Mouse (Mus musculus): Measurements from ENCODE around the gene Jagn1. TPM values are rescaled to one million over a fixed set of nuclear protein-coding genes. Genes with fewer than 3 reads are reported as not detected.

Jagn1 gene
- total RNA-seq, 1 experiment, result 119 TPM

DNA sequence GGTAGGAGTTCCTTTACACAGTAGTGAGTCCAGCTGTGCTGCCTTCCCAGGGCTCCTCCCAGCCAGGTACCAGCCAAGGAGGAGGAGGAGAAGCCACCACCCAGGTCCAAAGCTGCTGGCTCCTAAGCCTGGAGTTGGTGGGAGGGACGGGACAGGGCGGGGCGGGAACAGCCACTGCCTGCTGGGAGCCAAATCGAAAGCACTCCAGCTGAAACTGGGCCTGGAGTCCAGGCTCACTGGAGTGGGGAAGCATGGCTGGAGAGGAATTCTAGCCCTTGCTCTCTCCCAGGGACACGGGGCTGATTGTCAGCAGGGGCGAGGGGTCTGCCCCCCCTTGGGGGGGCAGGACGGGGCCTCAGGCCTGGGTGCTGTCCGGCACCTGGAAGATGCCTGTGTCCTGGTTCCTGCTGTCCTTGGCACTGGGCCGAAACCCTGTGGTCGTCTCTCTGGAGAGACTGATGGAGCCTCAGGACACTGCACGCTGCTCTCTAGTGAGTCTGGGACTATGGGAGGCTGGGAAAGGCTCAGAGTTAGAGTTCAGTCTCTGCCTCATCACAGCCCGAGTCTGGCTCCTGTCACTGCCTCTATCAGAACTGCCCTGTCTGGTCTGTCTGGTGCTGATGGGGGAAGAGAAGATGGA, 29.0 kb downstream of the Jagn1 start, which contains the start of gene Il17rc:
Il17rc (plus strand) TSS at position 131 of the 640 bp plus-strand sequence.
- no peak within 1 kb of the TSS for H3K9ac ChIP-seq (ENCODE audit: insufficient read depth, low read depth, low read length, poor library complexity, severe bottlenecking)
- in situ Hi-C loops (cut with MboI; ENCODE audit: low sequenced_read_pairs in 2 of 2, unreplicated experiment in 2 of 2), result no loop called here
- TF ChIP-seq MAFK (IDR thresholded peaks at IDR 0.05; ENCODE audit: insufficient read depth, low read depth, low read length), result no peak
- TF ChIP-seq HCFC1 (IDR thresholded peaks at IDR 0.05; ENCODE audit: borderline replicate concordance, insufficient read depth, low read length), result no peak
- no peak for TF ChIP-seq ZNF384 (IDR thresholded peaks at IDR 0.05; ENCODE audit: low read depth, low read length)
- no peak for TF ChIP-seq ZC3H11A (IDR thresholded peaks at IDR 0.05; ENCODE audit: borderline replicate concordance, low read depth, low read length)
- DNase-seq (ENCODE audit: low read depth, low spot score), result peak; percentile 55
- no peak within 1 kb of the TSS for H3K27ac ChIP-seq (ENCODE audit: insufficient read depth, low read depth, low read length, poor library complexity, severe bottlenecking)
- peak within 1 kb of the TSS; percentile 28 to 29; a peak in 3 of 4 replicates for H3K4me3 ChIP-seq (ENCODE audit: insufficient read depth in 1 of 2, low read depth in 1 of 2, low read length in 2 of 2, poor library complexity in 1 of 2, severe bottlenecking in 1 of 2)
- peaks cover 6 to 19% of the 10 kb centered on the region in 2 experiments for H3K4me1 ChIP-seq (ENCODE audit: control insufficient read depth in 2 of 2, insufficient read depth in 2 of 2, low read length in 2 of 2, poor library complexity in 1 of 2)
- H3K9me3 ChIP-seq (ENCODE audit: control insufficient read depth, insufficient read depth, low read depth, low read length), result no peaks in the 10 kb centered on the region
- no peaks in the 10 kb centered on the region for H3K36me3 ChIP-seq (ENCODE audit: control insufficient read depth, insufficient read depth, low read length, poor library complexity, severe bottlenecking)

DNA sequence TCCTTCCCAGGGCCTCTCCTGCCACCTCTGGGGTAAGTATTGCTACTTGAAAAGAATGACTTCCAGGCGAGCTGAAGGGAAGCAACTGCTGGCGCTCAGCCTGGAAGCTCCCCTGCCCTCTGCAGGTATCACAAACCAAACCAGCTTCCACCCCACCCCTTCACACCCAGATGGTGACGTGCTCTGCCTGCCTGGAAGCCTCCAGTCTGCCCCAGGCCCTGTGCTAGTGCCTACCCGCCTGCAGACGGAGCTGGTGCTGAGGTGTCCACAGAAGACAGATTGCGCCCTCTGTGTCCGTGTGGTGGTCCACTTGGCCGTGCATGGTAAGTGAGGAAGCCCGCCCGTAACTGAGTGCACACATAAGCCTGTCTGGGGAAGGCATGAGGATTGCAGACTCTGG, 29.7 kb downstream of the Jagn1 start:
- TF ChIP-seq MAFK (IDR thresholded peaks at IDR 0.05; ENCODE audit: insufficient read depth, low read depth, low read length), result no peak
- TF ChIP-seq CHD2 (IDR thresholded peaks at IDR 0.05; ENCODE audit: low read depth, low read length), result no peak
- no peak for TF ChIP-seq HCFC1 (IDR thresholded peaks at IDR 0.05; ENCODE audit: borderline replicate concordance, insufficient read depth, low read length)
- no peak for TF ChIP-seq ZC3H11A (IDR thresholded peaks at IDR 0.05; ENCODE audit: borderline replicate concordance, low read depth, low read length)
- TF ChIP-seq ZNF384 (IDR thresholded peaks at IDR 0.05; ENCODE audit: low read depth, low read length), result no peak
- Histone ChIP-seq H3K9ac (ENCODE audit: insufficient read depth, low read depth, low read length, poor library complexity, severe bottlenecking) (no peak overlapping the region), H3K27ac (ENCODE audit: insufficient read depth, low read depth, low read length, poor library complexity, severe bottlenecking) (no peak overlapping the region), H3K4me1 (ENCODE audit: control insufficient read depth in 2 of 2, insufficient read depth in 2 of 2, low read length in 2 of 2, poor library complexity in 1 of 2) (peaks cover 6 to 19% of the 10 kb centered on the region in 2 experiments), H3K4me3 (ENCODE audit: insufficient read depth in 1 of 2, low read depth in 1 of 2, low read length in 2 of 2, poor library complexity in 1 of 2, severe bottlenecking in 1 of 2) (peak overlapping the region; percentile 28 to 29; a peak in 2 of 4 replicates), H3K36me3 (ENCODE audit: control insufficient read depth, insufficient read depth, low read length, poor library complexity, severe bottlenecking) (no peaks in the 10 kb centered on the region), H3K9me3 (ENCODE audit: control insufficient read depth, insufficient read depth, low read depth, low read length) (no peaks in the 10 kb centered on the region)
- no peak for DNase-seq (ENCODE audit: low read depth, low spot score)
- in situ Hi-C loops (cut with MboI; ENCODE audit: low sequenced_read_pairs in 2 of 2, unreplicated experiment in 2 of 2), result no loop called here

DNA sequence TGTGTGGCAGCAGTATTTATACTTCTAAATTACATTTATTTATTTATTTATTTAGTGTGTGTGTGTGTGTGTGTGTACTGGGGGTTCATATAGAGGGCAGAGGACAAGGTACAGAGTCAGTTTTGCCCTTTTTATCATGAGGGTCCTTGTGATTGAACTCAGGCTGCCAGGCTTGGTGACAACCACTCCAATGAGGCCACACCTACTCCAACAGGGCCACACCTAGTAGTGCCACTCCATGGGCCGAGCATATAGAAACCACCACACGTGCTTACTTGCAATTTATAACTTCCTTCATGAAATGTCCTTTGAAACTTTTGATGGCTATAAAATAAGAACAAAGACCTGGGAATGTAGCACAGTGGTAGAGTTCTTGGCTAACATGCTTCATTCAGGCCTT, 30.9 kb downstream of the Jagn1 start:
- no peak overlapping the region for H3K4me3 ChIP-seq (ENCODE audit: insufficient read depth in 1 of 2, low read depth in 1 of 2, low read length in 2 of 2, poor library complexity in 1 of 2, severe bottlenecking in 1 of 2)
- TF ChIP-seq HCFC1 (IDR thresholded peaks at IDR 0.05; ENCODE audit: borderline replicate concordance, insufficient read depth, low read length) (no peak), MAFK (IDR thresholded peaks at IDR 0.05; ENCODE audit: insufficient read depth, low read depth, low read length) (no peak), ZNF384 (IDR thresholded peaks at IDR 0.05; ENCODE audit: low read depth, low read length) (no peak), ZC3H11A (IDR thresholded peaks at IDR 0.05; ENCODE audit: borderline replicate concordance, low read depth, low read length) (no peak), CHD2 (IDR thresholded peaks at IDR 0.05; ENCODE audit: low read depth, low read length) (no peak)
- peaks cover 6 to 19% of the 10 kb centered on the region in 2 experiments for H3K4me1 ChIP-seq (ENCODE audit: control insufficient read depth in 2 of 2, insufficient read depth in 2 of 2, low read length in 2 of 2, poor library complexity in 1 of 2)
- in situ Hi-C loops (cut with MboI; ENCODE audit: low sequenced_read_pairs in 2 of 2, unreplicated experiment in 2 of 2), result no loop called here
- no peaks in the 10 kb centered on the region for H3K36me3 ChIP-seq (ENCODE audit: control insufficient read depth, insufficient read depth, low read length, poor library complexity, severe bottlenecking)
- DNase-seq (ENCODE audit: low read depth, low spot score), result no peak
- H3K27ac ChIP-seq (ENCODE audit: insufficient read depth, low read depth, low read length, poor library complexity, severe bottlenecking), result no peak overlapping the region
- no peaks in the 10 kb centered on the region for H3K9me3 ChIP-seq (ENCODE audit: control insufficient read depth, insufficient read depth, low read depth, low read length)
- no peak overlapping the region for H3K9ac ChIP-seq (ENCODE audit: insufficient read depth, low read depth, low read length, poor library complexity, severe bottlenecking)

DNA sequence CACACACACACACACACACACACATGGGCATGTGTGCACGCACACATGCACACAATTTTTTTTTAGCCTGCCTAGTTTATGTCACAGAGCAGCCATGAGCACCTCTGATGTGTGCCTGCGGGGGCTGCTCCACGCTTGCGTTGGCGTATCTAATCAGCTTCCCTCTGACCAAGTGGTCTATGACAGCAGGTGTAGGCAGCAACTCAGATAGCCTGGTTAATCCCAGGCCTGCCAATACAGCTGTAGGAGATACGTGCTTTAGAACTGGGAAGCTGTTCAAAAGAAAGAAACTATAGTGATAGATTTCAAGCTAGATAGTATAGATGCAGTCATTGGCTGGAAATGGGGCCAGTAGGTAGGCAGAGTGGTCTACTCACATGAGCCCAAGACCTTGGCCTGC, 31.3 kb downstream of the Jagn1 start:
- no peaks in the 10 kb centered on the region for H3K9me3 ChIP-seq (ENCODE audit: control insufficient read depth, insufficient read depth, low read depth, low read length)
- no peak for TF ChIP-seq CHD2 (IDR thresholded peaks at IDR 0.05; ENCODE audit: low read depth, low read length)
- no peak for TF ChIP-seq HCFC1 (IDR thresholded peaks at IDR 0.05; ENCODE audit: borderline replicate concordance, insufficient read depth, low read length)
- TF ChIP-seq ZC3H11A (IDR thresholded peaks at IDR 0.05; ENCODE audit: borderline replicate concordance, low read depth, low read length), result no peak
- no peak for TF ChIP-seq MAFK (IDR thresholded peaks at IDR 0.05; ENCODE audit: insufficient read depth, low read depth, low read length)
- no peak for TF ChIP-seq ZNF384 (IDR thresholded peaks at IDR 0.05; ENCODE audit: low read depth, low read length)
- in situ Hi-C loops (cut with MboI; ENCODE audit: low sequenced_read_pairs in 2 of 2, unreplicated experiment in 2 of 2), result no loop called here

More for the DNA sequence above, 31.3 kb downstream of the Jagn1 start:
- Histone ChIP-seq H3K4me3 (ENCODE audit: insufficient read depth in 1 of 2, low read depth in 1 of 2, low read length in 2 of 2, poor library complexity in 1 of 2, severe bottlenecking in 1 of 2) (no peak overlapping the region), H3K4me1 (ENCODE audit: control insufficient read depth in 2 of 2, insufficient read depth in 2 of 2, low read length in 2 of 2, poor library complexity in 1 of 2) (peaks cover 6 to 20% of the 10 kb centered on the region in 2 experiments), H3K9ac (ENCODE audit: insufficient read depth, low read depth, low read length, poor library complexity, severe bottlenecking) (no peak overlapping the region), H3K36me3 (ENCODE audit: control insufficient read depth, insufficient read depth, low read length, poor library complexity, severe bottlenecking) (no peaks in the 10 kb centered on the region), H3K27ac (ENCODE audit: insufficient read depth, low read depth, low read length, poor library complexity, severe bottlenecking) (no peak overlapping the region)
- DNase-seq (ENCODE audit: low read depth, low spot score), result no peak
